Mouse (Mus musculus) spleen, adult 2 months (tissue): Measurements from ENCODE around the gene Taar9.

Experiments used
- CTCF ChIP-seq: fragments of 200-500 bp; IDR thresholded peaks from 2 replicates; pipeline ENCODE4 v1.5.1; 2011; ENCODE audit warnings: mild to moderate bottlenecking, inconsistent platforms; ENCODE audit not compliant: insufficient read depth, insufficient read length, insufficient replicate concordance; ENCODE audit errors: extremely low read depth
- POLR2A ChIP-seq: fragments of 200-500 bp; IDR thresholded peaks from 2 replicates; pipeline ENCODE4 v1.6.1; 2011; ENCODE audit warnings: low read depth, low read length, inconsistent platforms

- TF ChIP-seq CTCF = no peak
- no peak for TF ChIP-seq POLR2A
Observed at GRCm38 (mm10) chr10:24080166-24080565, 29.2 kb downstream of the Taar9 start.
